Mouse (Mus musculus) kidney, adult 8-10 months (tissue): ENCODE results near the gene Tfcp2.
"Not testable (repeated sequence)": the region's sequence is repeated elsewhere in the genome, so short reads cannot be mapped to it uniquely, and the experiment has no call there.

ENCODE experiments used
- DNase-seq, 2 experiments: peaks; one replicate each; pipeline ENCODE4 v3.0.0; 2022

Gene Tfcp2

GRCm38 (mm10) chr15:100555965-100556364, 4.2 kb upstream of the Tfcp2 start:
- peak in 1 of 2 experiments; percentile 26 for DNase-seq

- DNase-seq = peak in 1 of 2 experiments; percentile 48
These were observed 1.5 kb downstream of the Tfcp2 start for GRCm38 (mm10) chr15:100550280-100550679.

- DNase-seq = not testable (repeated sequence)
These were observed 8.2 kb downstream of the Tfcp2 start for GRCm38 (mm10) chr15:100543651-100544030.

GRCm38 (mm10) chr15:100542876-100543650, 8.7 kb downstream of the Tfcp2 start:
- not testable (repeated sequence) for DNase-seq

- no peak for DNase-seq
These were observed 10.4 kb downstream of the Tfcp2 start for GRCm38 (mm10) chr15:100541426-100541825.

GRCm38 (mm10) chr15:100541001-100541400, 10.8 kb downstream of the Tfcp2 start:
- DNase-seq = not testable (repeated sequence)

GRCm38 (mm10) chr15:100539411-100539810, 12.4 kb downstream of the Tfcp2 start:
- DNase-seq = no peak

GRCm38 (mm10) chr15:100537913-100538312, 13.9 kb downstream of the Tfcp2 start:
- peak; percentile 21 to 42 for DNase-seq

- no peak for DNase-seq
These were observed 23.9 kb downstream of the Tfcp2 start for GRCm38 (mm10) chr15:100527900-100528299.

- no peak for DNase-seq
These were observed 26.4 kb downstream of the Tfcp2 start for GRCm38 (mm10) chr15:100525405-100525804.

- peak in 1 of 2 experiments; percentile 28 for DNase-seq
These were observed 31.5 kb downstream of the Tfcp2 start for GRCm38 (mm10) chr15:100520306-100520705.

- DNase-seq = no peak
These were observed 36.7 kb downstream of the Tfcp2 start for GRCm38 (mm10) chr15:100515121-100515520.

GRCm38 (mm10) chr15:100513387-100513786, 38.4 kb downstream of the Tfcp2 start:
- DNase-seq = no peak

- DNase-seq = no peak
These were observed 41.7 kb downstream of the Tfcp2 start for GRCm38 (mm10) chr15:100510072-100510471.

GRCm38 (mm10) chr15:100508454-100509167, 43.2 kb downstream of the Tfcp2 start:
- DNase-seq = no peak

- DNase-seq = peak in 1 of 2 experiments; percentile 54
These were observed 52.3 kb downstream of the Tfcp2 start for GRCm38 (mm10) chr15:100499506-100499905.

GRCm38 (mm10) chr15:100495102-100495501, 56.7 kb downstream of the Tfcp2 start, which contains the start of gene Csrnp2:
Csrnp2 (minus strand) TSS chr15:100495488.
- peak; percentile 88 for DNase-seq

GRCm38 (mm10) chr15:100494647-100495046, 57.2 kb downstream of the Tfcp2 start:
- no peak for DNase-seq

- DNase-seq = no peak
These were observed 59.8 kb downstream of the Tfcp2 start for GRCm38 (mm10) chr15:100491966-100492365.

- peak in 1 of 2 experiments; percentile 36 for DNase-seq
These were observed 62.5 kb downstream of the Tfcp2 start for GRCm38 (mm10) chr15:100489263-100489662.

- not testable (repeated sequence) for DNase-seq
These were observed 63.5 kb downstream of the Tfcp2 start for GRCm38 (mm10) chr15:100488297-100488696.

GRCm38 (mm10) chr15:100487050-100487449, 64.8 kb downstream of the Tfcp2 start:
- DNase-seq = no peak

- DNase-seq = no peak
These were observed 65.4 kb downstream of the Tfcp2 start for GRCm38 (mm10) chr15:100486450-100486849.

GRCm38 (mm10) chr15:100485576-100485975, 66.2 kb downstream of the Tfcp2 start:
- no peak for DNase-seq
